Mouse (Mus musculus) testis, postnatal 10 days (tissue): ENCODE data around the gene Igfals.

ENCODE experiments used
- DNase-seq: peaks from one replicate; pipeline ENCODE4 v3.0.0; 2021; ENCODE audit warnings: low spot score

Igfals gene

DNA sequence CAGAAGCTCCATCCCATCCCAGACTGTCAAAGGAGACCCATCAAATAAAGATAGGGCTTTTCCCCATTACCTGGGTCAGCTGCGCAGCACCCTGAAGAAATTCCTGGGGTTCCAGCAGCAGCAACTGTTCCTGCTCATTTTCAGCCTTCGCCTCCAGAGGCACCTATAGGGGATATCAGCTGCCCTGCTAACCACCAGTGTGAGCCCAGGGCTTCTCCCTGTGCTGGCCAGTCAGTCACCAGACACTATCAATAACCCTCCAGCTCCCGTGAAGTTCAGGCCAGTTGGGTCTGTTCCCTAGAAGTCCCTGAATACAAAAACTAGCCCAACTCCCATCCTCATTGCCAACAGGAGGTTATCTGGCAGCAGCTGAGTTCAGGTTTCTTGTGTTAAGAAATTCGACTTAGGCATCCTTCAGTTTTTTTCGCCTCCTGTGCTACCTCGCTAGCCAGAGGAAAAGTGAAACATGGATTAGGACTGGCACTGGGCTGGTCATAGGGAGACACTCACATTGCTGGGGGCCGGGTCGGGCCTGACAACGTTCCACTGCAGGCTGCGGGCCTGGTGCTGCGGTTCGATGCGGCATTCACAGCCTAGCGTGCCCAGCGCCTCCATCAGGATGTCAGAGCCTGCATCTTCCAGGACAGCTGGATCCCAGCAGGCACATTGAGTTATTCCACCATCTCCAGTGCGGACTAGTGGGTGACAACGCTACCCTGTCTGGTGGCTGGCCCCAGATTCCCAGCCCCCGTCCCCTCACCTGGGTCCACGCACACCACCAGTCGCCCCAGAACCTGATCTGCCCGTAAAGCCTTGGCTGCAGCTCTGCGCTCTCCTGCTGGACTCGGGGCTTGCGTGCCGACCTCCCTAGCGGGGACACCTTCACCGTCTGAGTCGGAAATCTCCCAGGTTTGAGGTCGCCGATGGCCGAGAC is 28.5 kb downstream of the Igfals start:
- DNase-seq, result no peak

DNA sequence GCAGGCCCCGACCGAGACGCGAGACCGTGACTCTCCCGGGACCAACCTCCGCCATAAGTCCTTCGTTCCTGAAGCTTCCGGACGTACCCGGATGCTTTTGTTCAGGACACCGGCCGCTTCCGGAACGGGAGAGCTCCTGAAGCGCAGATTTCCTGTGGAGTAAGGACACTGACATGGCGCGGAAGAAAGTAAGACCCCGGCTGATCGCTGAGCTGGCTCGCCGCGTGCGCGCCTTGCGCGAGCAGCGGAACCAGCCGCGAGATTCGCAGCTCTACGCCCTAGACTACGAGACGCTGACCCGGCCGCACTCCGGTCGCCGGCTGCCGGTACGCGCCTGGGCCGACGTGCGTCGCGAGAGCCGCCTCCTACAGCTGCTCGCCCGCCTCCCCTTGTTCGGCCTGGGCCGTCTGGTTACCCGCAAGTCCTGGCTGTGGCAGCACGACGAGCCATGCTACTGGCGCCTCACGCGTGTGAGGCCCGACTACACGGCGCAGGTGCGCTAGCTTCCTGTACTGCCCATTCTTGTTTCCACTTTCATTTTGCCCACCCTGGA is 29.3 kb downstream of the Igfals start, which contains the start of the genes Eme2 and Mrps34:
Gene Eme2 (minus strand): TSS at position 93 of the 553 bp plus-strand sequence.
Gene Mrps34 (plus strand): TSS at position 122 of the 553 bp plus-strand sequence.
- DNase-seq, result peak; percentile 83

DNA sequence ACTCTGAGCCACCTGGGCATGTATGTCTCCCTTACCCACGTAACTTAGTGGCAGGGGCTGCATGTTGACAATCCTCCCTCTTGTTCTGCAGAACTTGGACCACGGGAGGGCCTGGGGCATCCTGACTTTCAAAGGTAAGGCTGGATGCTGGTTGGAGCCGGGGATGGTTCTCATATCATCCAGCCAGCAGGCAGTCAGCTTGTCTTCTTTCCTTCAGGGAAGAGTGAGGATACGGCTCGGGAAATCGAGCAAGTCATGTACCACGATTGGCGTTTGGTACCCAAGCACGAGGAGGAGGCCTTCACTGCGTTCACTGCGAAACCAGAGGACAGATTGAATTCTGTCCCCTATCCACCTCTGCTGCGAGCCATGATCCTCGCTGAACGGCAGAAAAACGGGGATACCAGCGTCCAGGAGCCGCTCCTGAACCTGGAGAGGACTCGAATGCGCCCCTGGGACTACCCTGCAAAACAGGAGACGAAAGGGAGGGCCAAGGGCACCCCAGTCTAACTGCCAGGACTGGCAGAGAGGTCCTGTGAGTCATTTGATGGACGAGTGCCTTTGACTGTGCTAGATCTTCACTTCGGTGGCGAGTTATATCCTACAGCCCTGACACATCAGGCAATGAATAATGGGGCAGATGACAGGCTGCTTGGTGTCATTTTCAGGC is 29.9 kb downstream of the Igfals start:
- DNase-seq, result no peak

DNA sequence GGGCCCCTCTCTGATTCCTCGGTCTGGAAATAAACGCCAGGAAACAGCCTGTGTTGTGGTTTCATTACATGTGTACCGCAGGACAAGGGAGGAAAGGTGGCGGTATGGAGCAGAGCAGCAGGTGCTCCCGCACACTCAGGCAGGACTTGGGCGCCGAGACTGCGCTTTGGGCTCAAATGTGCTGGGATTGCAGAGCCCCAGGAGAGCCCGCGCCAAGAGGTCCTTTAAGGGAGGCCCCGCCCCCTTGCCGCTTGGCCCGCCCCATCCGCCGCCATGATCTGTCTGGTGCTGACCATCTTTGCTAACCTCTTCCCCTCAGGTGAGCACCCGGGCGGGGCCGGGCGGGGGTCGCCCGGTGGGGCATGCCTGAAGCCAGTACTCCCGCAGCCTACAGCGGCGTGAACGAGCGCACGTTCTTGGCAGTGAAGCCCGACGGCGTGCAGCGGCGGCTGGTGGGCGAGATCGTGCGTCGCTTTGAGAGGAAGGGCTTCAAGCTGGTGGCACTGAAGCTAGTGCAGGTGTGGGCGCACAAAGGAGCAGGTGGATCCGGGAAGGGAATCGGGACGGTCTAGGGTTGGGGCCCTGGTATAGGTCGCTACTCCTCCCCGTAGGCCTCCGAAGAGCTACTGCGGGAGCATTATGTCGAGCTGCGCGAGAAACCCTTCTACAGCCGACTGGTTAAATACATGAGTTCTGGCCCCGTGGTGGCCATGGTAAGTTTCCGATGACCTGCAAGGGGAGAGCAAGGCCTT is 30.6 kb downstream of the Igfals start, which contains the start of gene Nme3:
Gene Nme3 (plus strand): TSS at position 260 of the 752 bp plus-strand sequence.
- peak; percentile 85 for DNase-seq

DNA sequence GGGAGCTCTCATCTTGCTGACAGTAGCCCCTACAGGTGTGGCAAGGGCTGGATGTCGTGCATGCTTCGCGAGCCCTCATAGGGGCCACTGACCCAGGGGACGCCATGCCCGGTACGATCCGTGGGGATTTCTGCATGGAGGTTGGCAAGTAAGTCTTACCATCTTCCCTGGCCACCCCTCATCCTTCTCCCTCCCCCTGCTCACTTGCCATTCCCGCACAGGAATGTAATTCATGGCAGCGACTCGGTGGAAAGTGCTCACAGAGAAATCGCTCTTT is 31.1 kb downstream of the Igfals start:
- no peak for DNase-seq

DNA sequence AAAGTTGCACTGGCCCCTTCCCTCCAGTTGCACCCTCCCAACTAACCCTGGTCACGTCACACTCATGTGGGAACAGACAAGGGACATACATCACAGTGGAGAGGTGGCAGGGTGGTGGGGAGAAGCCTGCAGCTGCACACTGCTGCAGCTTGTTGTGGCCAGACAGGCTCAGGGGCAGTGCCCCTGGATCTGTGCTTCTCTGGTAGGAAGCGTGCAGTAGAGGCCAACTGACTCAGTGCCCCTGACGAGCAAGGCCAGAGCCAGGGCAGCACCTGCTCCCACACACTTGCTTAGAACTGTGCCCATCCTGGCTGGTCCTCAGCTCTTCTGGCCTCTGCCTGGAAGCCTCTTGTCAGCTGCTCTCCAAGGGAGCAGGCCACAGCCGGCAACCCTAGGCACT is 31.8 kb downstream of the Igfals start:
- DNase-seq, result no peak

DNA sequence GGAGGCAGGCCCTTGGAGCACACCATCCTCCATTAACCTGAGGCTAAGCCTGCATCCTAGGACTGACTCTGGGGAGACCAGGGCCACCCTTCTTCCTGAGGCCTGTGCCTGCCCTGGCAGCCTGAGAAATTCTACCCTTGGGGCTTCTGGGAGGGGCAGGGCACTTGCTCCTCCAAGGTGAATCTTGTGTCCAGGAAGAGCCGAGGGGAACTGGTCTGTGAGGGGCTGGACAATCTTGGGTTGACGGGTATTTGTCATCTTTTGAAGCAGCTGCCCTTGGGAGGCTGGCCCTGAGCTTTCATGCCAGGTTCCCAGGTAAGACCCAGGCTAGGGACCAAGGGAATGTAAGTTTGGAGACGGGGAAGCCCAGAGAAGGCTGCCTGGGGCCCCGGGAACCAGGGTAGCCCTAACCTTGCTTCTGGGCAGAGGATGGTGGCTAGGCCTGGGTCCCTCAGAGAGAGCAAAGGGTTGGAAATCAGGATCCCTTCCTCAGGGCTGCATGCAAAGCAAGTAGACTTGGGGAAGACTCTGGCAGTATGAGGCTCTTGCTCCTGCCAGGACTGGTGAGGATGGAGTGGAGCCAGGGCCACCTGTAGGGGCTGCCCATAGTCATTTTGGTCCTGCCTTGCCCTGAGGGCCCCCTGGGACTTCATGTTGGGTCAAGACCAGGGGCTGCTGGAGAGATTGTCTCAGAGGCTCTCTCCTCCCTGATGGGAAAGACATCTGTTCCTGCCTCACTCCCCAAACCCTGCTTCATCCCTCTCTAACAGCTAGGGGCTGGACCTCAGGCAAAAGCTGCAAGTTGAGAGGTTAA is 32.5 kb downstream of the Igfals start:
- DNase-seq, result no peak

DNA sequence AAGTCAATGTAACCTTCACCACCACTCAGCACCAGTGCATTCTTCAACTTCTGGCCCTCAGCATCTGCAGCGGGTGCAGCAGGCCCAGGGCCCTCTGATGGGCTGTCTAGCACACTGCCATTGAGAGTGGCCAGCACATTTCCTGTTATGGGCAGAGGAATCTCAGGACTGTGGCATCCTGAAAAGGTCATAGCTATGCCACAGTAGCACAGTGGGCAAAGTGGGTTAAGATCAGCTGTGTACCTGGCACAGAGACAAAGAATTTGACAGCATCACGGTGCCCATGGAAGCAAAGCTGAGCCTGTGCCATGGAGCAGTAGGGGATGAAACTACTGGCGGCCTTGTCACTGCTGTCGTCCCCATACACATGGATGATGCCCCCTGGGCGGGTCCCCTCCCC is 33.4 kb downstream of the Igfals start:
- DNase-seq, result no peak

DNA sequence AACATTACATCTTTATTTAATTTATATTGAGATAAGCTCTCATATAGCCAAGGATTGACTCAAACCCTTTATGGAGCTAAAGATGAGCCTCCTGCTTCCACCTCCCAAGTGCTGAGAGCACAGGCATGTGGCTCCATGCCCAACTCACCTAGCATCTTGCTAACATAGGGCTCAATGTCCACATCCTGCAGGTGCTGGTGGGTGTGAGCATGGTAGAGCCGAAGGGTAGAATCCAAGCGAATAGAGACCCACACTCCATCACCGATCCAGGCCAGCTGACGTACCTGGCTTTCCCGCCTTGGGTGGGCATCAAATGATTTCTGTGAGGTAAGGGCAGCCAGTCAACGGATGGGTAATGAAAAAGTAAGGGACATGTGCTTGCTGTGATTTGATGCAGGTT is 34.2 kb downstream of the Igfals start:
- no peak for DNase-seq

DNA sequence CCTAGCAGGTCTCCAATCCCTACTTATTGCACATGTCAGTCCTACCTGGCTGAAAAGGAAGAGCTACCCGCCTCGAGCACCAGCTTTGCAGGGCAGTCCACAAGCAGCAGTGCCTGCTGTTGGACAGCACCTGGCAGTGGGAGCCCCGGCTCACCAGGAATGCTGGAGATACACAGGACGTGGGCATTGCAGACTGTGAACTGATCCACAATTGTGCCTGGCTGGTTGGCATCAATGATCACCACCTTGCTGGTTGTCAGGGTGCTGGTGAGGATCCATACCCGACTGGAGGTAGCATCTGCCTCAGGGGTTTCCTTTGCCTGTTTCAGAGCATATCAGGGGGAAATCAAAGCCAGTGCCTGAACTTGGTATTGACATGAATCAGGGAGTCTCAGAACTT is 36.3 kb downstream of the Igfals start:
- no peak for DNase-seq

DNA sequence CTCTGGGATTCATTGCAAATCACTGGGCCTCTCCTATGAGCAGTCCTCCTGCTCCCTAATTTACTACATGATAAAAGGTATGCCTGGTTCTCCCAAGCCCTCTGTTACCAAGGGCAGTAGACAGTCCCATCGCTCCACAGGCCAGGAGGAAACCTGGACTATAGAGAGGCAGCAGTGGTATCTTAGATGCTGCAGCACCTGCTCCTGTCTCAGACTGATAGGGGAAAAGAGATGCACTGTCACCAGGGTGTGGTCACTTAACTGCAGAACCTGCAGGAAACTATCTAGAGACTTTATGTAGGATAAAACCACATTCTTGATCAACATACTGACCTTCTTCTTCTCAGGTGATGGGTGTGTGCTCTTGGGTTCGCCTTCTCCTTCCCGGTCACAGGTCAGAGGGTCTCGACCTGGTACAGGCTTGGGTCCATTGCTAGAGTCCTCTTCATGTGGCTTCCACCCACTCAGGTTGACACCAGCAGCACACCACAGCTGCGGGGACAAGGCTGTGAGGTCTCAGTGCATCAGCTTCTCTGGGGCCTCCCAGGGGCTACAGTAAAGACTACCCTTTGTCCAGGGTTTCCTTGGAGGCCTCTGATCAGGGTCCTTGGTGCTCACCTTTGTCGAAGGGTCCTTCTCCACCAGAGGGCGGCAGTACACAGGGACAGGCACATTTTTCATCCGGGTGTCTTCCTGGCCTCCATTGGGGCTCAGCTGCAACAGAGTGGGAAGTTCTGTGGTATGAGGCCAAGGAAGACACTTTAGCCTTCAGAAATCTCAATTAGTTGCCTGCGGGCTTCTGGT is 37.1 kb downstream of the Igfals start:
- DNase-seq, result no peak

DNA sequence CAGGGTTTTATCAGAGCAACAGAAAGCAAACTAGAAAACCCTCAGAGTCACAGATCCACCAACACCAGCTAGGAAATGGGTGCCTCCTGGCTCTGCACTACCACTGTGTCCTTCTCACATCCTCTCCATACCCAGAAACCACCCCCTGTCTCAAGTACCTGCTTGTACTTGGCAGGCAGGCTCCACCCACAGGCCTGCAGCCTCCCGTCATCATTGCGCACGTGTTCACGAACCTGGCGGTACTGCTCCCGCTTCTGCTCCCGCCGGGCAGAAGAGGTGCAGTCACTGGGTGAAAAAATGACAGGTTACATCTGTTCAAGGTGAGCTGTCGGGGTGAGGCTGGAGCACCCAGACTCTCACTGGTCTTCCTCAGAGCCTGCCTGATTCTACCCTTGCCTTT is 38.0 kb downstream of the Igfals start:
- DNase-seq, result no peak

DNA sequence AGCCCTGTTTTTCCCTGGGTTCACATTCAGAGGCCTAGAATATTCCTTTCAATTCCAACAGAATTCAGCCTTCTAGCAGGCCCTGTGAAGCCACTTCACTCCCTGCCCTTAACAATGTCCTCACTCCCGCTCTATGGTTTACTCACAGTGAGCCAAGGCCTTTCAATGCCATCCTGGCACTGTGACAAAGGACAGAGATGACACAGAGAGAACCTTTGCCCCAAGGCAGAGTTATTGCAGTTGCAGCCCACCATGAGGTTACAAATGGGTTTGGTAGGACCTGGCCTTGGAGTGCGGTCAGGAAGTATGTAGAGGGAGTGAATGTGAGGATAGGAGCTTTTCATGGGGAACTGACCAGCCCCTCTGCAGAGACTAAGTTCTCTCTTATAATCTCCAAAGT is 41.8 kb downstream of the Igfals start:
- no peak for DNase-seq

DNA sequence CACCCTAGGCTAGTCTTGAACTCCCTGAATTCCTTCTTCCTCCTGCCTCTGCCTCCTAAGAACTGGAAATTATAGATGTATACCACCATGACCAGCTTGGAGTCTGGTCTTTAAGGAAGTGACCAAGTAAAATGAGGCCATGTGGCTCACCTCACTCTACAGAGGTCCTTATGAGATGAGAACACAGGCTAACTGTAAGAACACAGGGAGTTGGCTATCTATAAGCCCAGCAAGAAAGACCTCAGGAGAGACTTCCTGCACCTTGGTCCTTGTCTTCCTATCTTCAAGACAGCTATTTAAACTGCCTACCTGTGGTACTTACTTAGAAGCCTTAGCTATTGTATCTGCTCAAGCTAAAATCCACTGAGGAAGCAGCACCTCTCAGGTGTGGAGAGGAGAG is 48.2 kb downstream of the Igfals start:
- no peak for DNase-seq

DNA sequence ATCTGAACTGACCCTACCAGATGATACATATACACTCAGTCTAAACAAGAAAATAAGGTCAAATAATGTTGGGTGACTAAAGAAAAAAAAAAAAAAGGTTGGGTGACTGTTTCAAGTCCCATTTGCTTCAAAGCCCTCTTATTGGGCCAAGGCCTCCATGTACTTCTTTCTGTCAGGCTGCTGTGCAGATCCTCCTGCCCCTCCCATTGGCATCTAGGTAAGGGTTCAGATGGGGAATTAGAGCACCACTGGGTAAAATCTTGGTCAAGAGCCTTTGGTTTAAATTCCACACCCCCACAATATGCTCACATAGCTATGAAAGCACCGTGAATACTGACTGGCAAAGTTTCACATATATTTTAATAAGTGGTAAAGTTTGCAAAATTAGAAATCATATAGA is 57.4 kb downstream of the Igfals start:
- no peak for DNase-seq

DNA sequence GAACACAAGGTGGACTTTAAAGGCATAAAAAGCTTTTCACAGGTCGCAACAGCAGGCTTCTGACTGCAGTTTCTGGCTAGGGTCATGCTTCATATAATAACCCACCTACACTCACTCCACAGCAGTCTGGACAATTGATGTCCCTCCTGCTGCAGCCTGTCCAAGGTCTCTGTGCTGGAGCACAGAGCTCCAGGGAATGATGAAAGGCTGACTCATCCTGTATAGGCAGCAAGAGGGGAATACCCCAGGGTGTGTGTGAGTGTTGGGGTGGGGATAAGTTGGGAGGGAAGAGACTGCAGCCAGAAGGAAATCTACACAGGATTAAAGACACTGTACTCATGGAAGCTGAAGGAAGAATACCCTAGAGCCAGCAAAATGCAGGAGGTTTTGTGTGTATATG is 63.7 kb downstream of the Igfals start:
- DNase-seq, result no peak
